Mouse (Mus musculus): ENCODE data around the gene Tas2r107. TPM values are rescaled to one million over a fixed set of nuclear protein-coding genes. Genes with fewer than 3 reads are reported as not detected.

Tas2r107 gene
- total and polyA plus RNA-seq, 2 experiments: not detected

Other genes starting within 250 kb of the Tas2r107 start
- gene 5430401F13Rik, start 173.7 kb downstream of the Tas2r107 start, total RNA-seq (2014; rRNA removed): not detected in 2 replicates
- gene 5430401F13Rik, start 173.7 kb downstream of the Tas2r107 start, polyA plus RNA-seq (2012; rRNA removed): not detected in 2 replicates
- not detected in 2 replicates for gene Gm6619, start 173.7 kb downstream of the Tas2r107 start, total RNA-seq (2014; rRNA removed)
- gene Gm6619, start 173.7 kb downstream of the Tas2r107 start, polyA plus RNA-seq (2012; rRNA removed): not detected in 2 replicates
- not detected in 2 replicates for gene Tas2r130, start 29.2 kb downstream of the Tas2r107 start, total RNA-seq (2014; rRNA removed)
- not detected in 2 replicates for gene Tas2r130, start 29.2 kb downstream of the Tas2r107 start, polyA plus RNA-seq (2012; rRNA removed)
- not detected in 2 replicates for gene Tas2r106, start 18.7 kb upstream of the Tas2r107 start, total RNA-seq (2014; rRNA removed)
- gene Tas2r106, start 18.7 kb upstream of the Tas2r107 start, polyA plus RNA-seq (2012; rRNA removed): not detected in 2 replicates
- not detected in 2 replicates for gene Tas2r104, start 25.6 kb upstream of the Tas2r107 start, total RNA-seq (2014; rRNA removed)
- gene Tas2r104, start 25.6 kb upstream of the Tas2r107 start, polyA plus RNA-seq (2012; rRNA removed): not detected in 2 replicates
- gene Tas2r105, start 27.3 kb upstream of the Tas2r107 start, total RNA-seq (2014; rRNA removed): not detected in 2 replicates
- not detected in 2 replicates for gene Tas2r105, start 27.3 kb upstream of the Tas2r107 start, polyA plus RNA-seq (2012; rRNA removed)
- gene Tas2r114, start 29.9 kb upstream of the Tas2r107 start, total RNA-seq (2014; rRNA removed): not detected in 2 replicates
- not detected in 2 replicates for gene Tas2r114, start 29.9 kb upstream of the Tas2r107 start, polyA plus RNA-seq (2012; rRNA removed)